Mouse (Mus musculus) splenic B cell, adult 2 months (primary cell): ENCODE data around the gene Ero1l.

ENCODE experiments used
- DNase-seq: peaks from one replicate; pipeline ENCODE4 v3.0.0-alpha.2; 2011; ENCODE audit warnings: low read depth, low spot score
- H3K27me3 ChIP-seq: 2 replicates; pipeline ENCODE4 v1.6.1; 2012; ENCODE audit warnings: mild to moderate bottlenecking, low read length, moderate library complexity, mixed read lengths; ENCODE audit not compliant: control insufficient read depth, poor library complexity, insufficient read depth, severe bottlenecking
- H3K36me3 ChIP-seq: 2 replicates; pipeline ENCODE4 v1.6.1; 2012; ENCODE audit warnings: mild to moderate bottlenecking, low read length, moderate library complexity, mixed read lengths; ENCODE audit not compliant: control insufficient read depth, poor library complexity, insufficient read depth, severe bottlenecking

Gene Ero1l

GRCm38 (mm10) chr14:45319237-45319610 is 653 bp upstream of the Ero1l start:
- H3K36me3 ChIP-seq = no peaks in the 10 kb centered on the region
- DNase-seq = no peak
- no peaks in the 10 kb centered on the region for H3K27me3 ChIP-seq

- DNase-seq = peak; percentile 36
- no peaks in the 10 kb centered on the region for H3K27me3 ChIP-seq
- no peaks in the 10 kb centered on the region for H3K36me3 ChIP-seq
Measured at GRCm38 (mm10) chr14:45317921-45318411, 605 bp downstream of the Ero1l start.

- no peaks in the 10 kb centered on the region for H3K36me3 ChIP-seq
Measured at GRCm38 (mm10) chr14:45316927-45317326, 1.6 kb downstream of the Ero1l start.

GRCm38 (mm10) chr14:45310101-45310500 is 8.5 kb downstream of the Ero1l start:
- no peaks in the 10 kb centered on the region for H3K36me3 ChIP-seq
- no peaks in the 10 kb centered on the region for H3K27me3 ChIP-seq
- DNase-seq = no peak

More at GRCm38 (mm10) chr14:45316927-45317326, 1.6 kb downstream of the Ero1l start:
- no peak for DNase-seq
- no peaks in the 10 kb centered on the region for H3K27me3 ChIP-seq

GRCm38 (mm10) chr14:45309646-45310045 is 8.9 kb downstream of the Ero1l start:
- H3K36me3 ChIP-seq = no peaks in the 10 kb centered on the region
- no peaks in the 10 kb centered on the region for H3K27me3 ChIP-seq
- no peak for DNase-seq

- H3K36me3 ChIP-seq = peaks cover 1% of the 10 kb centered on the region; the same call in 1 of the 2 replicates
- DNase-seq = no peak
- H3K27me3 ChIP-seq = no peaks in the 10 kb centered on the region
Measured at GRCm38 (mm10) chr14:45307630-45308328, 10.8 kb downstream of the Ero1l start.

- DNase-seq = no peak
- peaks cover 1% of the 10 kb centered on the region; the same call in 1 of the 2 replicates for H3K36me3 ChIP-seq
- no peaks in the 10 kb centered on the region for H3K27me3 ChIP-seq
Measured at GRCm38 (mm10) chr14:45305852-45306251, 12.7 kb downstream of the Ero1l start.

GRCm38 (mm10) chr14:45304389-45304788 is 14.2 kb downstream of the Ero1l start:
- no peak for DNase-seq
- H3K27me3 ChIP-seq = no peaks in the 10 kb centered on the region
- peaks cover 1% of the 10 kb centered on the region; the same call in 1 of the 2 replicates for H3K36me3 ChIP-seq

GRCm38 (mm10) chr14:45303939-45304338 is 14.6 kb downstream of the Ero1l start:
- no peaks in the 10 kb centered on the region for H3K27me3 ChIP-seq
- DNase-seq = no peak

GRCm38 (mm10) chr14:45291608-45292007 is 27.0 kb downstream of the Ero1l start:
- no peaks in the 10 kb centered on the region for H3K27me3 ChIP-seq
- H3K36me3 ChIP-seq = peaks cover 4% of the 10 kb centered on the region; the same call in 1 of the 2 replicates
- no peak for DNase-seq

More at GRCm38 (mm10) chr14:45303939-45304338, 14.6 kb downstream of the Ero1l start:
- H3K36me3 ChIP-seq = peaks cover 1% of the 10 kb centered on the region; the same call in 1 of the 2 replicates

- DNase-seq = no peak
- Histone ChIP-seq H3K27me3 (no peaks in the 10 kb centered on the region), H3K36me3 (no peaks in the 10 kb centered on the region)
Measured at GRCm38 (mm10) chr14:45282066-45282465, 36.5 kb downstream of the Ero1l start.

GRCm38 (mm10) chr14:45275816-45276215 is 42.8 kb downstream of the Ero1l start:
- Histone ChIP-seq H3K27me3 (no peaks in the 10 kb centered on the region), H3K36me3 (no peaks in the 10 kb centered on the region)
- no peak for DNase-seq

GRCm38 (mm10) chr14:45263831-45264592 is 54.6 kb downstream of the Ero1l start:
- Histone ChIP-seq H3K27me3 (no peaks in the 10 kb centered on the region), H3K36me3 (no peaks in the 10 kb centered on the region)
- DNase-seq = no peak

GRCm38 (mm10) chr14:45251548-45252076 is 67.0 kb downstream of the Ero1l start:
- DNase-seq = no peak
- H3K27me3 ChIP-seq = no peaks in the 10 kb centered on the region
- H3K36me3 ChIP-seq = no peaks in the 10 kb centered on the region

GRCm38 (mm10) chr14:45241613-45242012 is 77.0 kb downstream of the Ero1l start:
- H3K27me3 ChIP-seq = no peaks in the 10 kb centered on the region
- DNase-seq = peak; percentile 63
- no peaks in the 10 kb centered on the region for H3K36me3 ChIP-seq
